Mouse (Mus musculus) erythroblast, embryonic 14.5 days (primary cell): ENCODE results near the gene Wtap.

Experiments used
- GATA1 ChIP-seq: IDR thresholded peaks from 2 replicates; pipeline ENCODE4 v1.6.1; 2012; ENCODE audit warnings: low read length, inconsistent platforms, mixed read lengths
- TAL1 ChIP-seq: IDR thresholded peaks from 3 replicates; pipeline ENCODE4 v1.6.1; 2012; ENCODE audit warnings: low read length, inconsistent platforms, mixed read lengths

DNA sequence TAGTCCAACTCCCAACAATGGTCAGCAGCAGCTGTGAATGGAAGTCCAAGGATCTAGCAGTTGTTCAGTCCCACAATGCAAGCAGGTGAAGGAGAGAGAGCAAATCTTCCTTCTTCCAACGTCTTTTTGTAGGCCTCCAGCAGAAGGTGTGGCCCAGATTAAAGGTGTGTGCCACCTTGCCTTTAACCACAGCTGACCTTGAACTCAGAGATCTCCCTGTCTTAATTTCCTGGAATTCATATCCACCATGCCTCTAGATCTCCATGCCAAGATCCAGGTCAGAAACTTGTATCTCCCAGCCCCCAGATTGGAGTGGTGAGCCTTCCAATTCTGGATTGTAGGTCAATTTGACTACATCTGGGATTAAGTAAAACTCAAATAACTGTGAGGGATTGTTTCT, at the start of gene Wtap:
- TF ChIP-seq TAL1 (no peak), GATA1 (no peak)
